Mouse (Mus musculus): ENCODE measurements at regions not wholly inside any gene's neighbourhood (a gene's known extent, or its start where the extent isn't known, plus 50 kb on each side); places are given as distances from the start of the nearest gene placed in this dataset.

- TF ChIP-seq TBP (conservative IDR thresholded peaks at IDR 0.05; ENCODE audit: low read depth, low read length) = no peak
- TF ChIP-seq CTCF (conservative IDR thresholded peaks at IDR 0.05 in 1 of 2, IDR thresholded peaks at IDR 0.05 in 1 of 2; ENCODE audit: low read depth in 2 of 2, low read length in 2 of 2) = no peak
- TF ChIP-seq POLR2A (IDR thresholded peaks at IDR 0.05; ENCODE audit: low read depth, low read length) = no peak
- TF ChIP-seq USF1 (IDR thresholded peaks at IDR 0.05; ENCODE audit: low read depth, low read length) = no peak
- TF ChIP-seq RCOR1 (conservative IDR thresholded peaks at IDR 0.05; ENCODE audit: low read depth, low read length) = no peak
- no peak for TF ChIP-seq ZKSCAN1 (IDR thresholded peaks at IDR 0.05; ENCODE audit: borderline replicate concordance, low read depth, low read length)
- no peak for TF ChIP-seq USF2 (conservative IDR thresholded peaks at IDR 0.05; ENCODE audit: low read depth, low read length)
- TF ChIP-seq ZC3H11A (IDR thresholded peaks at IDR 0.05; ENCODE audit: low read depth, low read length) = no peak
- TF ChIP-seq EP300 (IDR thresholded peaks at IDR 0.05; ENCODE audit: low read length) = no peak
Observed at GRCm38 (mm10) chr2:19058765-19059164, 60.6 kb downstream of the 4930426L09Rik start.
